In the genomic region with DNA sequence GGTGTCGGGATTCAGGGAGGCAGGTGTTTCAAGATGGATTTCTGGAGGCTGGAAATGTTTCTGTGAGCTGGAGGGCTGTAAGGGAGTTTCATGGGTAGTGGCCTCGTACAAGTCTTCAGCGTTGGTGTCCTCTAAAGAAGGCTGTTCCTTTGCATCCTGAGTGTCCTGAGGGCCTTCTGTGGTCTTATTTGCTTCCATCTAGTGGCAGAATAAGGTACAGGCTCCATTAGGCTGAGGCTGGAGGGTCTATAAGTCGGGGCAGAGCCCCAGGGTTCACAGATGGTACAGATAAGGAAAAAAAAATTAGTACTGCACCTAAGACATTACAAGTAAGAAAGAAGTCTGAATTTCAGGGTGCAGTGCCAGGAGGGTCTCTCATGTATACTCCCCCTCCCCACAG, we compare ENCODE assay signal across 13 mouse cellular contexts. TPM values are rescaled to one million over a fixed set of nuclear protein-coding genes. Genes with fewer than 3 reads are reported as not detected.
DNase-seq lines count a peak whose midpoint lies in the region; ATAC-seq and TF ChIP-seq lines count a peak whose summit lies in the region.
"Had no signal": no experiment of that assay in that cellular context is flagged by ENCODE, and none has a peak within 500 bp of the region (broad histone marks: within the 10 kb centered on the region; RNA-seq: fewer than 3 reads in every experiment).

No protein-coding gene starts in this region.

- H3K4me2 ChIP-seq in forebrain, embryonic 14.5 days (ENCODE audit: low read length), result no peak overlapping the region
- H3K4me2 ChIP-seq: limb, embryonic 12.5 days had no signal

- no peak for TF ChIP-seq POLR2A in lung, adult 2 months (IDR thresholded peaks at IDR 0.05; ENCODE audit: borderline replicate concordance, extremely low read depth, low read depth, low read length)

- peaks cover 18% of the 10 kb centered on the region for H3K4me1 ChIP-seq in forebrain, embryonic 14.5 days (ENCODE audit: control insufficient read depth, insufficient read depth, low read length)
- H3K4me1 ChIP-seq in forebrain, embryonic 10.5 days, result peaks cover 25% of the 10 kb centered on the region
- H3K4me1 ChIP-seq in lung, adult 2 months (ENCODE audit: control insufficient read depth, insufficient read depth, low read length), result peaks cover 4% of the 10 kb centered on the region

- 26% methylated on average over 4 of the region's 4 CpGs for WGBS in forebrain, embryonic 14.5 days
- WGBS in forebrain, embryonic 10.5 days, result 31% methylated on average over 4 of the region's 4 CpGs
- WGBS in lung, adult 2 months, result 16% methylated on average over 4 of the region's 4 CpGs

- peak; percentile 34 for DNase-seq in forebrain, embryonic 14.5 days (ENCODE audit: low spot score)
- DNase-seq in forebrain, embryonic 10.5 days (ENCODE audit: extremely low spot score, low spot score), result no peak
- DNase-seq in lung, adult 2 months, result no peak
- no peak for DNase-seq in lung, postnatal 25 days (ENCODE audit: low spot score)
- DNase-seq in Patski (ENCODE audit: low read depth, low spot score), result no peak
- DNase-seq in mesoderm, embryonic 11.5 days (ENCODE audit: low read depth, low spot score), result peak; percentile 40
- no peak for DNase-seq in T-cell, adult 2 months (ENCODE audit: low spot score)
- DNase-seq in right cerebral cortex, postnatal 10 days (ENCODE audit: low spot score in 2 of 2), result no peak
- DNase-seq: cerebellum, adult 11-12 months; right cerebral cortex, postnatal 14 days had no signal

- 0 out of 2 replicates have a peak, but pooled peaks have one; percentile 11 for TF ChIP-seq CTCF in lung, adult 2 months (IDR thresholded peaks at IDR 0.05; ENCODE audit: insufficient read depth, low read length)
- TF ChIP-seq CTCF in Patski (IDR thresholded peaks at IDR 0.05), result peak; percentile 69

- no peaks in the 10 kb centered on the region for H3K36me3 ChIP-seq in forebrain, embryonic 14.5 days (ENCODE audit: control insufficient read depth, insufficient read depth, low read length)
- H3K36me3 ChIP-seq in forebrain, embryonic 10.5 days (replicated peaks), result no peaks in the 10 kb centered on the region
- H3K36me3 ChIP-seq: limb, embryonic 12.5 days had no signal

- POLR2A ChIA-PET in Patski (lab: Charles Lee), result no interaction called here

- in situ Hi-C loops in Patski (cut with MboI; ENCODE audit: low pct_unique_long_range_greater_than_20kb), result loop anchor here (10.0 kb wide), 1 partner anchor 232 kb away; no protein-coding TSS in a partner anchor

- no peaks in the 10 kb centered on the region for H3K9me3 ChIP-seq in forebrain, embryonic 14.5 days (replicated peaks; ENCODE audit: control insufficient read depth, low read length)
- H3K9me3 ChIP-seq in forebrain, embryonic 10.5 days, result no peaks in the 10 kb centered on the region
- H3K9me3 ChIP-seq: limb, embryonic 12.5 days had no signal

- CTCF ChIA-PET in Patski (lab: Charles Lee), result interaction anchor here (0.7 to 2.0 kb wide), 5 partner anchors 9 to 61 kb away, joined by 3 to 8 read pairs (median 3); partner anchors contain the start of gene Npr2

- no peak overlapping the region for H3K27ac ChIP-seq in forebrain, embryonic 14.5 days (ENCODE audit: low read depth, low read length)
- no peak overlapping the region for H3K27ac ChIP-seq in forebrain, embryonic 10.5 days
- H3K27ac ChIP-seq: limb, embryonic 12.5 days had no signal

- H3K9ac ChIP-seq in forebrain, embryonic 14.5 days (ENCODE audit: low read length), result no peak overlapping the region
- H3K9ac ChIP-seq: limb, embryonic 12.5 days had no signal

- ATAC-seq in forebrain, embryonic 14.5 days, result no peak
- no peak for ATAC-seq in Patski
- ATAC-seq: inflammation-experienced regulatory T-cells, adult 6 months had no signal

- peaks cover 9% of the 10 kb centered on the region; the same call in 1 of the 2 replicates for H3K27me3 ChIP-seq in forebrain, embryonic 14.5 days (replicated peaks; ENCODE audit: control insufficient read depth, insufficient read depth, low read length)
- H3K27me3 ChIP-seq in forebrain, embryonic 10.5 days (ENCODE audit: poor library complexity, severe bottlenecking), result peaks cover 87% of the 10 kb centered on the region
- H3K27me3 ChIP-seq in Patski, result peaks cover 7% of the 10 kb centered on the region

- H3K4me3 ChIP-seq in forebrain, embryonic 14.5 days (ENCODE audit: low read depth, low read length), result no peak overlapping the region
- no peak overlapping the region for H3K4me3 ChIP-seq in forebrain, embryonic 10.5 days
- no peak overlapping the region for H3K4me3 ChIP-seq in lung, adult 2 months (replicated peaks; ENCODE audit: extremely low read depth, low read depth, low read length)
- H3K4me3 ChIP-seq: limb, embryonic 12.5 days had no signal

RNA-seq across cellular contexts. Expression of gene Tmem8b, which starts 2.4 kb away (rescaled TPM):
- 5.6 and 7.3 TPM in 2 replicates for polyA plus RNA-seq in forebrain, embryonic 14.5 days (2014; fragmentation: Nextera tagmentation; extraction: Ambion mirVana)
- 4.2 and 4.3 TPM in 2 replicates for polyA plus RNA-seq in forebrain, embryonic 10.5 days (2016; fragmentation: Nextera tagmentation; extraction: Ambion mirVana)
- polyA plus RNA-seq in lung, adult 2 months (2012; rRNA removed), result 13.1 and 17.3 TPM in 2 replicates
- 4.8 TPM for polyA plus RNA-seq in Patski (2021)

RNA-seq across cellular contexts. Expression of gene Fam221b, which starts 2.5 kb away (rescaled TPM):
- polyA plus RNA-seq in forebrain, embryonic 14.5 days (2014; fragmentation: Nextera tagmentation; extraction: Ambion mirVana), result 2.1 and 2.2 TPM in 2 replicates
- 1.6 and 1.7 TPM in 2 replicates for polyA plus RNA-seq in forebrain, embryonic 10.5 days (2016; fragmentation: Nextera tagmentation; extraction: Ambion mirVana)
- polyA plus RNA-seq in lung, adult 2 months (2012; rRNA removed), result 0.04 and 0.15 TPM in 2 replicates
- 0.59 TPM for polyA plus RNA-seq in Patski (2021)

RNA-seq across cellular contexts. Expression of gene Hint2, which starts 10.1 kb away (rescaled TPM):
- 67.0 and 82.7 TPM in 2 replicates for polyA plus RNA-seq in forebrain, embryonic 14.5 days (2014; fragmentation: Nextera tagmentation; extraction: Ambion mirVana)
- polyA plus RNA-seq in forebrain, embryonic 10.5 days (2016; fragmentation: Nextera tagmentation; extraction: Ambion mirVana), result 66.0 and 69.7 TPM in 2 replicates
- 61.6 and 71.6 TPM in 2 replicates for polyA plus RNA-seq in lung, adult 2 months (2012; rRNA removed)
- 69.0 TPM for polyA plus RNA-seq in Patski (2021)

RNA-seq across cellular contexts. Expression of gene Spag8, which starts 13.0 kb away (rescaled TPM):
- 4.2 and 5.7 TPM in 2 replicates for polyA plus RNA-seq in forebrain, embryonic 14.5 days (2014; fragmentation: Nextera tagmentation; extraction: Ambion mirVana)
- 1.9 and 2.9 TPM in 2 replicates for polyA plus RNA-seq in forebrain, embryonic 10.5 days (2016; fragmentation: Nextera tagmentation; extraction: Ambion mirVana)
- 12.1 and 14.7 TPM in 2 replicates for polyA plus RNA-seq in lung, adult 2 months (2012; rRNA removed)
- 0.50 TPM for polyA plus RNA-seq in Patski (2021)

RNA-seq across cellular contexts. Expression of gene Olfr70, which starts 34.2 kb away (rescaled TPM):
- not detected in 2 replicates for polyA plus RNA-seq in forebrain, embryonic 14.5 days (2014; fragmentation: Nextera tagmentation; extraction: Ambion mirVana)
- not detected in 2 replicates for polyA plus RNA-seq in forebrain, embryonic 10.5 days (2016; fragmentation: Nextera tagmentation; extraction: Ambion mirVana)
- polyA plus RNA-seq in lung, adult 2 months (2012; rRNA removed), result not detected in 2 replicates
- not detected for polyA plus RNA-seq in Patski (2021)
- polyA plus RNA-seq: frontal cortex, adult 2 months; inflammation-experienced regulatory T-cells, adult 6 months had no signal

Comparison
In these comparisons a context has a peak if more than half of its experiments do, and no peak if none do; other contexts are left out.
1. DNase-seq: peak in forebrain, embryonic 14.5 days (single experiment) and mesoderm, embryonic 11.5 days (single experiment); none in forebrain, embryonic 10.5 days (single experiment), lung, adult 2 months (single experiment), lung, postnatal 25 days (single experiment), Patski (single experiment), T-cell, adult 2 months (single experiment) and right cerebral cortex, postnatal 10 days (0 of 2).